Mouse (Mus musculus) hindbrain, embryonic 14.5 days (tissue): ENCODE results near the gene Sytl3. TPM values are rescaled to one million over a fixed set of nuclear protein-coding genes. Genes with fewer than 3 reads are reported as not detected.
"Not testable (repeated sequence)": the region's sequence is repeated elsewhere in the genome, so short reads cannot be mapped to it uniquely, and the experiment has no call there.

Experiments
- ATAC-seq: fragments of 200-750 bp; cut with Nextera tagmentation; 2 replicates; pipeline ENCODE4 v1.8.0; 2017; ENCODE audit warnings: moderate number of reproducible peaks, mild to moderate bottlenecking, moderate TSS enrichment, moderate library complexity; ENCODE audit not compliant: low FRiP score
- DNase-seq: peaks from one replicate; pipeline ENCODE4 v3.0.0-alpha.2; 2015; ENCODE audit warnings: low spot score
- H3K27ac ChIP-seq: fragments of 300-500 bp; sonication (generic); 2 replicates; pipeline ENCODE4 v1.5.1; 2014; ENCODE audit warnings: mild to moderate bottlenecking, moderate library complexity
- H3K27me3 ChIP-seq: fragments of 300-500 bp; sonication (generic); 2 replicates; pipeline ENCODE4 v1.6.1; 2014; ENCODE audit warnings: mild to moderate bottlenecking, low read length, mixed read lengths; ENCODE audit not compliant: control insufficient read depth, insufficient read depth
- H3K36me3 ChIP-seq: fragments of 300-500 bp; sonication (generic); replicated peaks from 2 replicates; pipeline ENCODE4 v1.6.1; 2014; ENCODE audit not compliant: control insufficient read depth, insufficient read depth
- H3K4me1 ChIP-seq: fragments of 300-500 bp; sonication (generic); replicated peaks from 2 replicates; pipeline ENCODE4 v1.6.1; 2014; ENCODE audit warnings: antibody characterized with exemption, low read length, mixed read lengths; ENCODE audit not compliant: control insufficient read depth, insufficient read depth
- H3K4me2 ChIP-seq: fragments of 300-500 bp; sonication (generic); replicated peaks from 2 replicates; pipeline ENCODE4 v1.6.1; 2014; ENCODE audit warnings: mild to moderate bottlenecking, moderate library complexity
- H3K4me3 ChIP-seq: fragments of 300-500 bp; sonication (generic); replicated peaks from 2 replicates; pipeline ENCODE4 v1.5.1; 2014; ENCODE audit warnings: mild to moderate bottlenecking, low read length
- H3K9ac ChIP-seq: fragments of 300-500 bp; sonication (generic); 2 replicates; pipeline ENCODE4 v1.6.1; 2014
- H3K9me3 ChIP-seq: fragments of 300-500 bp; sonication (generic); 2 replicates; pipeline ENCODE4 v1.6.1; 2016; ENCODE audit warnings: low read length; ENCODE audit not compliant: control insufficient read depth
- WGBS: fragments of 180-500 bp; shearing (Covaris S2); extraction: QIAGEN DNeasy Blood & Tissue Kit; methylation state at CpG from one replicate; pipeline ENCODE4 v1.1.7; 2014; 5-methylcytosine and 5-hydroxymethylcytosine counted together
- polyA plus RNA-seq: library from polyadenylated mRNA; unstranded; fragments of >200 nt; fragmentation: Nextera tagmentation; extraction: Ambion mirVana; gene quantifications from 2 replicates; pipeline ENCODE4 v1.2.1, GENCODE M21; 2014

Sytl3 gene
- polyA plus RNA-seq, 1 experiment from 2014 or later: 0.91 TPM

- H3K27ac ChIP-seq, ATAC-seq: not testable (repeated sequence)
- WGBS: 56% methylated on average over 1 of the region's 6 CpGs
Measured at GRCm38 (mm10) chr17:6624926-6625558, 33.9 kb upstream of the Sytl3 start.

GRCm38 (mm10) chr17:6630398-6630797 is 28.5 kb upstream of the Sytl3 start:
- not testable (repeated sequence) for ATAC-seq, H3K36me3 ChIP-seq, H3K9ac ChIP-seq, H3K4me1 ChIP-seq, H3K27me3 ChIP-seq, H3K27ac ChIP-seq, H3K4me2 ChIP-seq, DNase-seq, H3K4me3 ChIP-seq, H3K9me3 ChIP-seq
- WGBS: 94% methylated on average over 4 of the region's 4 CpGs

More at GRCm38 (mm10) chr17:6624926-6625558, 33.9 kb upstream of the Sytl3 start:
- H3K27me3 ChIP-seq, H3K9me3 ChIP-seq, H3K4me1 ChIP-seq, H3K4me3 ChIP-seq, H3K4me2 ChIP-seq, H3K36me3 ChIP-seq, H3K9ac ChIP-seq, DNase-seq: not testable (repeated sequence)

- H3K4me1 ChIP-seq, H3K27ac ChIP-seq, H3K27me3 ChIP-seq, H3K4me3 ChIP-seq, H3K9ac ChIP-seq, H3K4me2 ChIP-seq, H3K9me3 ChIP-seq, ATAC-seq, H3K36me3 ChIP-seq, DNase-seq: not testable (repeated sequence)
- WGBS: 93% methylated on average over 6 of the region's 6 CpGs
Measured at GRCm38 (mm10) chr17:6632850-6633249, 26.0 kb upstream of the Sytl3 start.

DNA sequence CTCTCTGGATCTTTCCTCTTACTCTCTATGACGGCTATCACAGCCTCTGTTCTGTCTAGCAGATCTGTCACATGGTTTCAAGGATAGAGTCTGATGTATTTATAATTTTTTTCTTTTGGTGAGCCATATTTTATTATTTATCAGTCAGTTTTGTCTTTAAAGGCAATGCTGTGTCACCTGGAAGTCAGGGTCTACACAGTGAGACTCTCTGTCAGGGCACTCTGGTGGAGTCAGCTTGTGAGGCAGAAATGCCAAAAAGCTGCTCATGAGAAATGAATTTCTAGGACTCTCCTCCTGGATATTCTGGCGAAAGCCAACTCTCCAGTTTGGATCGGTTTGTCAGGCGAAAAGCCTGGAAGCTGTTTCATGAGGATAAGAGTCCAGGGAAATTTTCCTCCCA is 23.1 kb upstream of the Sytl3 start:
- not testable (repeated sequence) for H3K9ac ChIP-seq, H3K27me3 ChIP-seq, H3K4me2 ChIP-seq, H3K4me3 ChIP-seq, H3K27ac ChIP-seq, DNase-seq, H3K4me1 ChIP-seq, ATAC-seq, H3K36me3 ChIP-seq, H3K9me3 ChIP-seq
- 89% methylated on average over 1 of the region's 4 CpGs for WGBS

GRCm38 (mm10) chr17:6636861-6637260 is 22.0 kb upstream of the Sytl3 start:
- Histone ChIP-seq H3K36me3 (no peaks in the 10 kb centered on the region), H3K27me3 (no peaks in the 10 kb centered on the region), H3K9ac (no peak overlapping the region), H3K27ac (no peak overlapping the region), H3K4me2 (no peak overlapping the region), H3K4me3 (no peak overlapping the region), H3K4me1 (no peaks in the 10 kb centered on the region), H3K9me3 (no peaks in the 10 kb centered on the region)
- WGBS: 91% methylated on average over 5 of the region's 5 CpGs
- ATAC-seq: no peak
- peak; percentile 5 for DNase-seq

DNA sequence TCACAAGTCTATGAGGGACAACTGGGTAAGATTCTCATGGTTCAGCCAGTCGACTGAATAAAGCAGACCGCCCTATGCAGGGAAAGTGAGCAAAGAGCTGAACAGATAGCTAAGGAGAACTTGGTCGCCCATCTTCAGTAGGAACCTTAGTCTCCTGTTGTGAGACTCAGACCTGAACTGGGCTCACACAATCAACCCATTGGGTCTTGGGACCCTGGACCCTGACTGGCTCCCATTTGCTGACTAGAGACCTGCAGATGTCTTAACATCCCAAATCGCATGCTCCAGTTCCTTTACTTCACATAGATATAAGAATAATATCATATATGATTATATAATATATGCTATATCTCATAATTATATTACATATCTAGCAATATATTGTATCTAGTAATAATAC is 21.5 kb upstream of the Sytl3 start:
- not testable (repeated sequence) for H3K4me3 ChIP-seq, H3K4me1 ChIP-seq, ATAC-seq, H3K4me2 ChIP-seq, DNase-seq, H3K27ac ChIP-seq, H3K9ac ChIP-seq, H3K36me3 ChIP-seq, H3K27me3 ChIP-seq, H3K9me3 ChIP-seq
- 93% methylated on average over 3 of the region's 4 CpGs for WGBS

DNA sequence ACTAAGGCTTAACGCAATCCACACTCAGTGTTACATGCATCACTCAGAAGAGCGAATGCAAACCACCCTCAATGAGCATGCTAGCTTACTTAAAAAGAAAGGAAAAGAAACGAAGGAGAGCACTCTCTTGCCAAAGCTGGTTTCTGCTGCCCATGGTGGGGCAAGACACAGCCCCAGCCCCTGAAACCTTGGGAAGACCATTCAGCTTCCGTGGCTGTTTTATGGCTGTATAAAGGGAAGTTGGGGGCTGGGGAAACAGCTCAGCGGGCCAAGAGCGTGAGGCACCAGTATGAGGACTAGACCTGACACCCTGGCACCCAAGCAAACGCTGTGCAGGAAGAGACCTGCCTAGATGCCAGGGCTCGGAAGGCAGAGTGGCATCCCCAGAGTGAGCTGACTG is 20.4 kb upstream of the Sytl3 start:
- not testable (repeated sequence) for H3K4me2 ChIP-seq, H3K4me1 ChIP-seq, DNase-seq, H3K9ac ChIP-seq, H3K9me3 ChIP-seq, ATAC-seq, H3K36me3 ChIP-seq, H3K27ac ChIP-seq, H3K4me3 ChIP-seq, H3K27me3 ChIP-seq
- 87% methylated on average over 8 of the region's 8 CpGs for WGBS

DNA sequence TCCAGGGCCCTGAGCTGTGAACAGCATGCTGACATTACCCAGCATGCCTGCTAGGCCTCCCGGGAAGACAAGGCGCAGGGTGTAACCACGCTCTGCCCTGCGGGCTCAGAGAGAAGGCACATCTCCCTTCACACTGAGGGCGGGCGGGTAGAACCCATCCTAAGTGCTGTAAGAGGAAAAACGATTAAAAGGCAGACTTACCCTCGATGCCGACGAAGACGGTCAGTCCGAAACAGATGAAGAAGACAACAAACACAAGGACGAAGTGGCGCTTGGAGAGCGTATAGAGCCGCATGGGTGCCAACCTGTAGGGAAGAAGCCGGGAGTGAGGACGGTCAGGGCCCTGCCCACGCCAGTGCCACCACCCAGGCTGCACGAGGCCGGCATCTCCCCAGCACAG is 19.4 kb upstream of the Sytl3 start:
- not testable (repeated sequence) for H3K36me3 ChIP-seq, H3K27me3 ChIP-seq, DNase-seq, H3K4me1 ChIP-seq, H3K4me2 ChIP-seq, H3K27ac ChIP-seq, H3K4me3 ChIP-seq, H3K9ac ChIP-seq, ATAC-seq, H3K9me3 ChIP-seq
- WGBS: 95% methylated on average over 14 of the region's 21 CpGs

DNA sequence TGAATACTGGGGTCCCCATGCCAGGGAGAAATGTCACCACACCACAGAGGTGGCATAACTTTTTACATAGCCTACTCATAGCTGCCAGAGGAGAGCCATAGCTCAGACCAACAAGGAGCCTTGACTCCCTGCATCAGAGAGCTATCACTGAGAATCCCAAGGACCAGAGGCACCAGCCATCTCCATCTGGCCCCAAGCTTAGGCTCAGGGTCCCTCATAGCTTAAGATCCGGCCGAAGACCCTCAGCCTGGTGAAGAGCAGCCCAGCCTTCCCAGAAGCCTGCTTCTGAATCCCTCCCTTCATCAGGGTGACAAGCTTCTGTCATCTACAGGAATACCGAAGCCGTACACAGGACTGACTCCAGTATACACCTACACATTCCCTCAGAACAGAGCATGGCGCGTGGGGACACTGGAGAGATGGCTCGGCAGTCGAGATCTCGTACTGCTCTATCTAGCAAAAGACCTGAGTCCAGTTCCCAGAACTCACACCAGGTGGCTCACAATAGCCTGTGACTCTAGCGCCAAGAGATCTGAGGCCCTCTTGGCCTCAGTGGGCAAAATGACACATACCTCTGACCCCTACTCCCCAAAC is 18.8 kb upstream of the Sytl3 start:
- WGBS: 89% methylated on average over 10 of the region's 10 CpGs
- ATAC-seq: not testable (repeated sequence)

More for the DNA sequence above, 18.8 kb upstream of the Sytl3 start:
- peak; percentile 8 for DNase-seq
- not testable (repeated sequence) for H3K27ac ChIP-seq, H3K9me3 ChIP-seq, H3K4me1 ChIP-seq, H3K27me3 ChIP-seq, H3K36me3 ChIP-seq, H3K4me2 ChIP-seq, H3K9ac ChIP-seq, H3K4me3 ChIP-seq
